Mouse (Mus musculus): ENCODE measurements at regions not wholly inside any gene's neighbourhood (a gene's known extent, or its start where the extent isn't known, plus 50 kb on each side); places are given as distances from the start of the nearest gene placed in this dataset.
"Not testable (repeated sequence)": the region's sequence is repeated elsewhere in the genome, so short reads cannot be mapped to it uniquely, and the experiment has no call there.

- Histone ChIP-seq H3K9ac (ENCODE audit: low read length) (no peak overlapping the region), H3K36me3 (ENCODE audit: control insufficient read depth, insufficient read depth, low read length) (no peaks in the 10 kb centered on the region), H3K9me3 (ENCODE audit: control insufficient read depth, low read length) (no peaks in the 10 kb centered on the region), H3K4me2 (ENCODE audit: low read length) (no peak overlapping the region), H3K27me3 (replicated peaks; ENCODE audit: control insufficient read depth, insufficient read depth, low read length) (no peaks in the 10 kb centered on the region), H3K4me3 (ENCODE audit: low read depth, low read length) (no peak overlapping the region), H3K4me1 (replicated peaks; ENCODE audit: control insufficient read depth, insufficient read depth, low read length) (no peaks in the 10 kb centered on the region), H3K27ac (ENCODE audit: low read depth) (no peak overlapping the region)
- DNase-seq (ENCODE audit: low spot score) (no peak), ATAC-seq (replicated peaks; ENCODE audit: low FRiP score, low TSS enrichment, low read depth) (no peak)
- 29% methylated on average over 5 of the region's 5 CpGs for WGBS
These were observed 512.1 kb upstream of the Vrk2 start for GRCm38 (mm10) chr11:27105920-27106319.

- Histone ChIP-seq H3K36me3 (ENCODE audit: control insufficient read depth, insufficient read depth, low read length) (no peaks in the 10 kb centered on the region), H3K27ac (ENCODE audit: low read depth) (no peak overlapping the region), H3K9me3 (ENCODE audit: control insufficient read depth, low read length) (no peaks in the 10 kb centered on the region), H3K4me2 (ENCODE audit: low read length) (no peak overlapping the region), H3K4me1 (replicated peaks; ENCODE audit: control insufficient read depth, insufficient read depth, low read length) (no peaks in the 10 kb centered on the region), H3K4me3 (ENCODE audit: low read depth, low read length) (no peak overlapping the region), H3K27me3 (replicated peaks; ENCODE audit: control insufficient read depth, insufficient read depth, low read length) (no peaks in the 10 kb centered on the region), H3K9ac (ENCODE audit: low read length) (no peak overlapping the region)
- ATAC-seq (replicated peaks; ENCODE audit: low FRiP score, low TSS enrichment, low read depth) (no peak), DNase-seq (ENCODE audit: low spot score) (no peak)
These were observed 509.1 kb upstream of the Vrk2 start for GRCm38 (mm10) chr11:27102906-27103305.

- no peak overlapping the region for H3K4me2 ChIP-seq (ENCODE audit: low read length)
- no peaks in the 10 kb centered on the region for H3K9me3 ChIP-seq (ENCODE audit: control insufficient read depth, low read length)
- no peak overlapping the region for H3K4me3 ChIP-seq (ENCODE audit: low read depth, low read length)
- H3K27me3 ChIP-seq (replicated peaks; ENCODE audit: control insufficient read depth, insufficient read depth, low read length) = no peaks in the 10 kb centered on the region
- H3K9ac ChIP-seq (ENCODE audit: low read length) = no peak overlapping the region
- no peak overlapping the region for H3K27ac ChIP-seq (ENCODE audit: low read depth)
- 92% methylated on average over 2 of the region's 2 CpGs for WGBS
- ATAC-seq (replicated peaks; ENCODE audit: low FRiP score, low TSS enrichment, low read depth) = no peak
- H3K36me3 ChIP-seq (ENCODE audit: control insufficient read depth, insufficient read depth, low read length) = no peaks in the 10 kb centered on the region
- DNase-seq (ENCODE audit: low spot score) = no peak
- no peaks in the 10 kb centered on the region for H3K4me1 ChIP-seq (replicated peaks; ENCODE audit: control insufficient read depth, insufficient read depth, low read length)
These were observed 508.2 kb upstream of the Vrk2 start for GRCm38 (mm10) chr11:27102045-27102444.

GRCm38 (mm10) chr11:27096615-27097014 lies 502.8 kb upstream of the Vrk2 start:
- Histone ChIP-seq H3K4me3 (ENCODE audit: low read depth, low read length) (no peak overlapping the region), H3K9me3 (ENCODE audit: control insufficient read depth, low read length) (no peaks in the 10 kb centered on the region), H3K9ac (ENCODE audit: low read length) (no peak overlapping the region), H3K4me1 (replicated peaks; ENCODE audit: control insufficient read depth, insufficient read depth, low read length) (no peaks in the 10 kb centered on the region), H3K27me3 (replicated peaks; ENCODE audit: control insufficient read depth, insufficient read depth, low read length) (no peaks in the 10 kb centered on the region), H3K36me3 (ENCODE audit: control insufficient read depth, insufficient read depth, low read length) (no peaks in the 10 kb centered on the region), H3K27ac (ENCODE audit: low read depth) (no peak overlapping the region), H3K4me2 (ENCODE audit: low read length) (no peak overlapping the region)
- no peak for ATAC-seq (replicated peaks; ENCODE audit: low FRiP score, low TSS enrichment, low read depth)
- no peak for DNase-seq (ENCODE audit: low spot score)

- H3K4me1 ChIP-seq (replicated peaks; ENCODE audit: control insufficient read depth, insufficient read depth, low read length); H3K27ac ChIP-seq (ENCODE audit: low read depth); H3K36me3 ChIP-seq (ENCODE audit: control insufficient read depth, insufficient read depth, low read length); H3K9me3 ChIP-seq (ENCODE audit: control insufficient read depth, low read length); H3K4me2 ChIP-seq (ENCODE audit: low read length); DNase-seq (ENCODE audit: low spot score); H3K27me3 ChIP-seq (replicated peaks; ENCODE audit: control insufficient read depth, insufficient read depth, low read length); H3K9ac ChIP-seq (ENCODE audit: low read length); ATAC-seq (replicated peaks; ENCODE audit: low FRiP score, low TSS enrichment, low read depth); H3K4me3 ChIP-seq (ENCODE audit: low read depth, low read length): not testable (repeated sequence)
These were observed 501.7 kb upstream of the Vrk2 start for GRCm38 (mm10) chr11:27095460-27095859.

GRCm38 (mm10) chr11:27086516-27086915 lies 492.7 kb upstream of the Vrk2 start:
- Histone ChIP-seq H3K4me3 (ENCODE audit: low read depth, low read length) (no peak overlapping the region), H3K4me1 (replicated peaks; ENCODE audit: control insufficient read depth, insufficient read depth, low read length) (no peaks in the 10 kb centered on the region), H3K27ac (ENCODE audit: low read depth) (no peak overlapping the region), H3K4me2 (ENCODE audit: low read length) (no peak overlapping the region), H3K9me3 (ENCODE audit: control insufficient read depth, low read length) (no peaks in the 10 kb centered on the region), H3K9ac (ENCODE audit: low read length) (no peak overlapping the region), H3K36me3 (ENCODE audit: control insufficient read depth, insufficient read depth, low read length) (no peaks in the 10 kb centered on the region), H3K27me3 (replicated peaks; ENCODE audit: control insufficient read depth, insufficient read depth, low read length) (no peaks in the 10 kb centered on the region)
- WGBS = 70% methylated on average over 1 of the region's 1 CpGs
- ATAC-seq (replicated peaks; ENCODE audit: low FRiP score, low TSS enrichment, low read depth) = no peak
- no peak for DNase-seq (ENCODE audit: low spot score)

GRCm38 (mm10) chr11:27081188-27081587 lies 487.4 kb upstream of the Vrk2 start:
- Histone ChIP-seq H3K27me3 (replicated peaks; ENCODE audit: control insufficient read depth, insufficient read depth, low read length) (no peaks in the 10 kb centered on the region), H3K4me2 (ENCODE audit: low read length) (no peak overlapping the region), H3K9me3 (ENCODE audit: control insufficient read depth, low read length) (no peaks in the 10 kb centered on the region), H3K4me3 (ENCODE audit: low read depth, low read length) (no peak overlapping the region), H3K36me3 (ENCODE audit: control insufficient read depth, insufficient read depth, low read length) (no peaks in the 10 kb centered on the region), H3K9ac (ENCODE audit: low read length) (no peak overlapping the region), H3K4me1 (replicated peaks; ENCODE audit: control insufficient read depth, insufficient read depth, low read length) (no peaks in the 10 kb centered on the region), H3K27ac (ENCODE audit: low read depth) (no peak overlapping the region)
- ATAC-seq (replicated peaks; ENCODE audit: low FRiP score, low TSS enrichment, low read depth) (no peak), DNase-seq (ENCODE audit: low spot score) (no peak)

GRCm38 (mm10) chr11:27070381-27070780 lies 476.6 kb upstream of the Vrk2 start:
- Histone ChIP-seq H3K27me3 (replicated peaks; ENCODE audit: control insufficient read depth, insufficient read depth, low read length) (no peaks in the 10 kb centered on the region), H3K4me3 (ENCODE audit: low read depth, low read length) (no peak overlapping the region), H3K9me3 (ENCODE audit: control insufficient read depth, low read length) (no peaks in the 10 kb centered on the region), H3K4me1 (replicated peaks; ENCODE audit: control insufficient read depth, insufficient read depth, low read length) (no peaks in the 10 kb centered on the region), H3K27ac (ENCODE audit: low read depth) (no peak overlapping the region), H3K9ac (ENCODE audit: low read length) (no peak overlapping the region), H3K36me3 (ENCODE audit: control insufficient read depth, insufficient read depth, low read length) (no peaks in the 10 kb centered on the region), H3K4me2 (ENCODE audit: low read length) (no peak overlapping the region)
- DNase-seq (ENCODE audit: low spot score) (no peak), ATAC-seq (replicated peaks; ENCODE audit: low FRiP score, low TSS enrichment, low read depth) (no peak)

GRCm38 (mm10) chr11:27027243-27027852 lies 433.5 kb upstream of the Vrk2 start:
- Histone ChIP-seq H3K4me3 (ENCODE audit: low read depth, low read length) (no peak overlapping the region), H3K27ac (ENCODE audit: low read depth) (no peak overlapping the region), H3K4me2 (ENCODE audit: low read length) (no peak overlapping the region), H3K9ac (ENCODE audit: low read length) (no peak overlapping the region), H3K4me1 (replicated peaks; ENCODE audit: control insufficient read depth, insufficient read depth, low read length) (no peaks in the 10 kb centered on the region), H3K36me3 (ENCODE audit: control insufficient read depth, insufficient read depth, low read length) (no peaks in the 10 kb centered on the region), H3K9me3 (ENCODE audit: control insufficient read depth, low read length) (no peaks in the 10 kb centered on the region), H3K27me3 (replicated peaks; ENCODE audit: control insufficient read depth, insufficient read depth, low read length) (no peaks in the 10 kb centered on the region)
- DNase-seq (ENCODE audit: low spot score) (no peak), ATAC-seq (replicated peaks; ENCODE audit: low FRiP score, low TSS enrichment, low read depth) (no peak)
- 87% methylated on average over 1 of the region's 1 CpGs for WGBS

Measured in intestine, embryonic 14.5 days (tissue).